Mouse (Mus musculus) embryo, embryonic 10.5 days (tissue): ENCODE measurements at regions not wholly inside any gene's neighbourhood (a gene's known extent, or its start where the extent isn't known, plus 50 kb on each side); places are given as distances from the start of the nearest gene placed in this dataset.
A peak's percentile ranks its signal among the peaks of the same experiment; 100 is the strongest.
"Not testable (repeated sequence)": the region's sequence is repeated elsewhere in the genome, so short reads cannot be mapped to it uniquely, and the experiment has no call there.

Experiments used
- DNase-seq: peaks from one replicate; pipeline ENCODE4 v3.0.0-alpha.2; 2015; ENCODE audit warnings: low spot score

DNA sequence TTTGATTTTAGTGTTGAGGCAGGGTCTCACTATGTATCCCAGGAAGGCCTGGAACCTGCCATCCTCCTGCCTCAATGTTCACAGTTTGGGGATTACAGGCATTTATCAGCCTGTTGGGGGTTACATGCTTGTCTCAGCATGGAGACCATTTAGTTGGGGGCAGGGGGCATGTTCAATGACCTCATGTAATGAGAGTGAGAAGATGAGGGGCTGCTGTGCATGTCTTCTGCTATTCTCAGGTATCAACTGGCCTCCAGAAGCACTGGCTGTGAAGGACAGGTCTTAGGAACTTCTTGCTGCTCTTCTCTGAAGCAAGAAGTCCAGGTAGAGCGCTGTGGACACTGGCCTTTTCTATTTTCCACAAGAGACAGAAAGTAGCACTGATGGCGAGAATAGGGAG lies 350.9 kb downstream of the Plekhb2 start:
- DNase-seq, result no peak

GRCm38 (mm10) chr1:35201083-35201879 lies 351.5 kb downstream of the Plekhb2 start:
- DNase-seq, result no peak

- DNase-seq, result no peak
Observed at GRCm38 (mm10) chr1:35201880-35202220, 352.1 kb downstream of the Plekhb2 start.

GRCm38 (mm10) chr1:35202551-35202950 lies 352.8 kb downstream of the Plekhb2 start:
- no peak for DNase-seq

- DNase-seq, result no peak
Observed at GRCm38 (mm10) chr1:35206834-35207529, 357.2 kb downstream of the Plekhb2 start.

GRCm38 (mm10) chr1:35212111-35212891 lies 362.5 kb downstream of the Plekhb2 start:
- DNase-seq, result no peak

GRCm38 (mm10) chr1:35213875-35214274 lies 364.1 kb downstream of the Plekhb2 start:
- DNase-seq, result no peak

GRCm38 (mm10) chr1:35216411-35216810 lies 366.6 kb downstream of the Plekhb2 start:
- no peak for DNase-seq

DNA sequence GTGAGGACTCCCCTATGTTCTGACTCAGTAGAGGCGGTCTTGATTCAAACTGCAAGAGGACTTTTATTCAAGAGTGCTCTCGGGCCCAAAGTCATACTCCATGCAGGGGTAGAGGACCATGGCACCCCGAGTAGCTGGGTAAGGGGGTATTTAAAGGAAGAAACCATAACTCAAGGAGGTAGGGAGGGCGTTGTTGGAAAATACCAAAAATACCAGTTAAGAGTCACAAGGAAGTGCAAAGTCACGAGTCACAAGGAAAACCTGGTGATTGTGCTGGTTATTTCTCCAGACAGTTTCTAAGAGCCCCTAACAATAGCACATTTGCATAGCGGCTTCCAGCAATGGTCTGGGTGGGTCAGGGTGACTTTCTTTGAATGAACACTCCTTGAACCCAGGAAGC lies 370.4 kb downstream of the Plekhb2 start:
- not testable (repeated sequence) for DNase-seq

- no peak for DNase-seq
Observed at GRCm38 (mm10) chr1:35220751-35221150, 371.0 kb downstream of the Plekhb2 start.

DNA sequence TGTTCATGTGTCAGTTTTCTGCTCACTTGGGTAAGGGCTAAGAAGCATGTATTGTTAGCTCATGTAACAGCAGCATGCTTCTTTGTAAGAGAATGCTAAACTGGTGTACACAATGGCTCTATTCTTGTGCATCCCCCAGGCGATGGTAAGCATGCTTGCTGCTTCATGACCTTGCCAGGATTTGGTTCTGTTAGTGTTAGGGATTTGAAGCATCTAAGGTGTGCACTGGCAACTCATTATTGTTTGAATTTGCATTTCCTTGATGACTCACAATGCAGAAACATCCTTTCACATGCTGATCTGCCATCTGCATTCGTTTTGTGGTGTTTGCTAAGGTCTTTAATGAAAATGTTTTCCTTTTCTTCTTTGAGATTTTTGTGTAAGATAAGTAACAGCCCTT lies 382.8 kb downstream of the Plekhb2 start:
- DNase-seq, result peak; percentile 5

GRCm38 (mm10) chr1:35238139-35238538 lies 388.4 kb downstream of the Plekhb2 start:
- DNase-seq, result no peak

DNA sequence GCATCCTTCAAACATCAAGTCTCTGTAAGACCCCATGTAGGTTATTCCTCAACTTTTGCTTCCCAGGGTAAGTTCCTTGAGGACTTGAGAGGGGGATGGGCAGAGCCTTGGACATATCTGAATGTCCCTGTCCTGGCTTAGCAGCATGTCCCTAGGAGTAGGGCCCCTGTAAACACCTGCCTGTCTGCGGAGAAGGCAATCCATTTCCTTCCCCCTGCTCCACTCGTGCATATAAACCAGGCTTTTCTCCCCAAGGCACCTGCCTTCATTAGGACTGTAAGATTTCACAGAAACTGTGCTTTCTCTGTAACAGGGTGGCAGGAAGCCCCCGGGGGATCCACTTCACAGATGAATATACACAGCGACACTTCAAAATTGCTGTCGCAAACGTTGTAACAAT lies 393.1 kb downstream of the Plekhb2 start:
- no peak for DNase-seq

DNA sequence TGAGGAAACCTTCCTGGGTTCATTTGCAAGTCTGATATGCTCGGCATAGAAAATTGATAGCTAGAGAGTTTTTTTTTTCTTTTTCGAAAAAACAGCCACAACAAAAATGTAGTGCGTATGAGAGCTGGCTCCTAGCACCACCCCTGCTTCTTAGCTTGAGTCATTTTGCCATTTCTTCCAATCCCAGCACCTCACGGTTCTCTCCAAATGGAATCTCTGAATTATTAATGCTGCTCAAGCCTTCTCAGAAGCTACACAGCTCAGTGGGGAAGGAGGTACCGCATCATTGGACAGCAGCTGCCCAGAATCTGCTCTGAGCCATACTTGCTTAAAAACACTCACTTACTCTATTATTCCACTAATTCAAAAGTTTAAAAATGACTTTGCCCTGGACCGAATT lies 393.6 kb downstream of the Plekhb2 start:
- DNase-seq, result no peak

DNA sequence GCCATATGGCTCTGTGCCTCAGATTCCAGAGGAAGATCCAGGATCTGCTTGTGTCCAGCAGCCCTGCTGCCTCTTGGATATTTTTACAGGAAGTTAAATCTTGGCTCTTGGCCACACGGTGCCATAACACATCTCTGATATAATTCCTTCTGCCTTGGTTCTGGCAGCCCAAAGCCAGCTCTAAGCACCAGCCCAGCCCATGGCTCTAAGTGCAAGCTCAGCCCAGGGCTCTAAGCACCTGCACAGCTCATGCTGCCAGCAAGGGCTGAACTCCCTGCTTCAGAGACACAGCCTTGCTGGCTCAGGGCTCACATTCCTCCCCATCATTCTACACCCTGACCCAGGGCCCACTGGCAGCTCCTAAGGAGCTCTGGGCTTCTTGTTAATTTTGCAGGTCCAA lies 415.3 kb downstream of the Plekhb2 start:
- no peak for DNase-seq

DNA sequence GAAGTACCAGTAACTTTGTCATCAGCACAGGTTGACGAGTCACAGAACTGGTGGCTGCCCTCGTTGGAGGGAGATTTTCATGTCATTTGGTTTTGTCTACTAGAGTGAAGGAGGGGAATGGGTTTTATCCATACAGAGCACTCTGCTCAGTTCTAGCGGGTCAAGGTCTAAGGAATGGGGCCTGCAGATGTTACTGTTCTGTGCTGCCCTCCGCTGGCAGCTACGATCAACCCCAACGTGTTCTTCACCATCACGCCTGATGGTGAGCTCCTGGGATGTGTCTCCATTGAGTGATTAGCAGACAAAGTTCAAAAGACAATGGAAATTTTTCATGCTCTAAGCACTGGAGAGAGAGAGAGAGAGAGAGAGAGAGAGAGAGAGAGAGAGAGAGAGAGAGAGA lies 416.9 kb downstream of the Plekhb2 start:
- peak; percentile 42 for DNase-seq

DNA sequence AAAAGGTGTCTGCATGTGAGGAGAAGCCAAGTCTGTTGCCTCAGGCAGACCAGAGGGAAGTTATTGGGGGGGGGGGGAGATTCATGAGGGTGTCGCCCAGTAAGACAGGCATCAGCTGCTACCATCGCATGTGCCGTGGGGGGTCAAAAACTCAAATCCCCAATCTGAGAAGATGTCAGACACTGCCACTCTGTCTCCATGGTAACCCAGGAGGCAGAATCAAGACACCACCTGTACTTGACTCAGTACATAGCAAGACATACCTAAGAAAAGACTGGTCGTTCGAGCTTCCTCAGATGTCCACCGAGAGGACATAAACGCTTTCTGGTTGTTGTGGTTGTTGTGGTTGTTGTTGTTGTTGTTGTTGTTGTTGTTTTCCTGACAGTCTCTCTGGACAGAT lies 418.1 kb downstream of the Plekhb2 start:
- no peak for DNase-seq

- DNase-seq, result no peak
Observed at GRCm38 (mm10) chr1:35274978-35275377, 425.2 kb downstream of the Plekhb2 start.
